Mouse (Mus musculus) adrenal gland, postnatal 36 days (tissue): ENCODE results near the gene Hddc3. TPM values are rescaled to one million over a fixed set of nuclear protein-coding genes. Genes with fewer than 3 reads are reported as not detected.

Experiments
- DNase-seq, 2 experiments: peaks; one replicate each; pipeline ENCODE4 v3.0.0; 2021; ENCODE audit warnings: mixed read lengths in 1 of 2
- total RNA-seq, 2 experiments: library from RNA; stranded (reverse); gene quantifications; 2 replicates each; pipeline ENCODE4 v1.2.3; 2021

Hddc3 gene
- total RNA-seq, 2 experiments from 2014 or later = 30.0 to 40.7 TPM

DNA sequence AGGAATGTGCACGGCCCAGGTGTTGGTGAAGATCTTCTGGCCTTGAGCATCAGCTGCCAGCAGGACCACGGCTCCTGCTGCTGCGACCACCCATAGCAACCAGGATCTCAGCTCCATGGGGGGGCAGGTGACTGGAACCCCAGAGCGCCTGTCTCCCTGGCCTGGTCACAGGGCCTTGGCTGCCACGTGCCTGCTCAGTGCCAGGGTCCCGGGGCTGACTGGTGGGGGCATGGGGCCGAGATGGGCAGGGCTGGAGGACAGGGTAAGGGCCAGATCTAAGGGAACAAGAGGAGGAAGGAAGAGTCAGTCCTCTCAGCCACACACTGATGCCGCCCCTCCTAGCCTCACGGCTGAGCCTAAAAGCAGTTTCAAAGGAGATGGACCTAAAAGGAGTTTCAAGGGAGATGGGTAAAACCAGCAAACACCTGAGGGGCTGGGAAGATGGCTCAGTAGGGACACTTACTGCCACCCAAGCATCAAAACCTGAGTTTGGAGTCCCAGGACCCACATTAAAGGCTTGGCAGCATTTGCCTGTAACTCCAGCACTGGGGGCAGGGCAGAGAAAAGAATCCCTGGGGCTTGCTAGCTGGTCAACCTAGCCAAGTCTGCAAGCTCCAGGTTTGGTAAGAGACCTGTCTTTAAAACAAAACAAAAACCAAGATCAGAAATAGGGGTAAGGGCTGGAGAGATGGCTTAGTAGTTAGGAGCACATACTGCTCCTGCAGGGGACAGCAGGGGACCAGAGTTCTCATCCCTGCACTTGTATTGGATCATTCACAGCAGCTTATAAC is 55.9 kb downstream of the Hddc3 start:
- DNase-seq = no peak

DNA sequence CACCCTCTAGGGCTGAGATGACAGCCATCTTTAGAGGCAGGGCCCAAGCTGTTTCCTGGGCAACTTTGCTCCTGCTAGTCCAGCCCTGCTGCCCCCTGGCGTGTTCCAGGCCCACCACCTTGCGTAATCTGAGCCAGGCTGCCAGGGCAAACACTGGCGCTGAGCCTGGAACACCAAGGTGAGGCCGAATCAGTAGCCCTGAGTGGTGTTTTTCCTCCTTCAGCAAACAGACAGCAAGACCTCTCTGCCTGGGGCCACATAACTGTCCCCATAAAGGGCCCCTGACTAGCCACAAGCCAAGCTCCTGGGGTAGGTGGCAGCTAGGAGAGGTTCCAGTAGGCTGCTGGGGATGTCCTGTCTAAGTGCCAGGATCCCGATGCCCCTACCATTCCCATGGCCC is 57.2 kb downstream of the Hddc3 start:
- DNase-seq = peak; percentile 82 to 84

Other genes with a start within 250 kb of the Hddc3 start
- gene Idh2, start 227.7 kb upstream of the Hddc3 start, total RNA-seq = 100 to 1,000 TPM; 148 to 188 TPM
- gene Sema4b, start 156.3 kb upstream of the Hddc3 start, total RNA-seq = 10 to 100 TPM; 47.3 to 57.2 TPM
- gene Cib1, start 110.3 kb upstream of the Hddc3 start, total RNA-seq = 10 to 100 TPM; 65.1 to 70.1 TPM
- gene Gdpgp1, start 110.2 kb upstream of the Hddc3 start, total RNA-seq = 1 to 10 TPM; 3.8 to 3.9 TPM
- under 1 TPM; 0.59 to 0.83 TPM for gene Ttll13, start 96.7 kb upstream of the Hddc3 start, total RNA-seq
- gene Ngrn, start 81.9 kb upstream of the Hddc3 start, total RNA-seq = 10 to 100 TPM; 43.1 to 58.6 TPM
- gene Vps33b, start 73.5 kb upstream of the Hddc3 start, total RNA-seq = 10 to 100 TPM; 19.1 to 31.5 TPM
- 10 to 100 TPM; 12.4 to 12.8 TPM for gene Prc1, start 48.7 kb upstream of the Hddc3 start, total RNA-seq
- gene Rccd1, start 18.6 kb upstream of the Hddc3 start, total RNA-seq = 10 to 100 TPM in 1 of 2 experiments, 1 to 10 TPM in 1; 8.9 to 12.0 TPM
- gene Unc45a, start 2.1 kb upstream of the Hddc3 start, total RNA-seq = 10 to 100 TPM; 55.0 to 74.8 TPM
- 10 to 100 TPM; 81.4 to 94.8 TPM for gene Man2a2, start 28.3 kb downstream of the Hddc3 start, total RNA-seq
- 10 to 100 TPM in 1 of 2 experiments, 1 to 10 TPM in 1; 7.5 to 11.4 TPM for gene Fes, start 44.8 kb downstream of the Hddc3 start, total RNA-seq
- gene Furin, start 62.3 kb downstream of the Hddc3 start, total RNA-seq = 100 to 1,000 TPM; 155 to 170 TPM
- gene Blm, start 192.0 kb downstream of the Hddc3 start, total RNA-seq = 1 to 10 TPM; 3.4 to 3.9 TPM